Mouse (Mus musculus): ENCODE measurements at regions not wholly inside any gene's neighbourhood (a gene's known extent, or its start where the extent isn't known, plus 50 kb on each side); places are given as distances from the start of the nearest gene placed in this dataset.

GRCm38 (mm10) chr4:142785386-142785785 lies 427.4 kb downstream of the Prdm2 start:
- no peak for DNase-seq (ENCODE audit: low spot score in 2 of 2)

GRCm38 (mm10) chr4:142776711-142777411 lies 435.9 kb downstream of the Prdm2 start:
- no peak for DNase-seq (ENCODE audit: low spot score in 2 of 2)

- DNase-seq (ENCODE audit: low spot score in 2 of 2) = no peak
Observed at GRCm38 (mm10) chr4:142775023-142775422, 437.8 kb downstream of the Prdm2 start.

- DNase-seq (ENCODE audit: low spot score in 2 of 2) = no peak
Observed at GRCm38 (mm10) chr4:142773651-142774151, 439.1 kb downstream of the Prdm2 start.

GRCm38 (mm10) chr4:142772751-142773455 lies 439.9 kb downstream of the Prdm2 start:
- DNase-seq (ENCODE audit: low spot score in 2 of 2) = no peak

GRCm38 (mm10) chr4:142771520-142772150 lies 441.2 kb downstream of the Prdm2 start:
- DNase-seq (ENCODE audit: low spot score in 2 of 2) = no peak

GRCm38 (mm10) chr4:142770177-142770576 lies 442.6 kb downstream of the Prdm2 start:
- no peak for DNase-seq (ENCODE audit: low spot score in 2 of 2)

GRCm38 (mm10) chr4:142767665-142768064 lies 445.1 kb downstream of the Prdm2 start:
- no peak for DNase-seq (ENCODE audit: low spot score in 2 of 2)

GRCm38 (mm10) chr4:142761577-142761976 lies 451.2 kb downstream of the Prdm2 start:
- DNase-seq (ENCODE audit: low spot score in 2 of 2) = no peak

GRCm38 (mm10) chr4:142758102-142758501 lies 454.7 kb downstream of the Prdm2 start:
- no peak for DNase-seq (ENCODE audit: low spot score in 2 of 2)

- peak; percentile 12 to 26 for DNase-seq (ENCODE audit: low spot score in 2 of 2)
Observed at GRCm38 (mm10) chr4:142756332-142756731, 456.5 kb downstream of the Prdm2 start.

- DNase-seq (ENCODE audit: low spot score in 2 of 2) = no peak
Observed at GRCm38 (mm10) chr4:142749918-142750317, 462.9 kb downstream of the Prdm2 start.

- no peak for DNase-seq (ENCODE audit: low spot score in 2 of 2)
Observed at GRCm38 (mm10) chr4:142723554-142723907, 484.3 kb upstream of the Kazn start.

GRCm38 (mm10) chr4:142722845-142723553 lies 483.8 kb upstream of the Kazn start:
- no peak for DNase-seq (ENCODE audit: low spot score in 2 of 2)

- DNase-seq (ENCODE audit: low spot score in 2 of 2) = no peak
Observed at GRCm38 (mm10) chr4:142701606-142702005, 462.4 kb upstream of the Kazn start.

GRCm38 (mm10) chr4:142694926-142695325 lies 455.7 kb upstream of the Kazn start:
- DNase-seq (ENCODE audit: low spot score in 2 of 2) = no peak

- no peak for DNase-seq (ENCODE audit: low spot score in 2 of 2)
Observed at GRCm38 (mm10) chr4:142688241-142688640, 449.0 kb upstream of the Kazn start.

GRCm38 (mm10) chr4:142677426-142677825 lies 438.2 kb upstream of the Kazn start:
- no peak for DNase-seq (ENCODE audit: low spot score in 2 of 2)

- no peak for DNase-seq (ENCODE audit: low spot score in 2 of 2)
Observed at GRCm38 (mm10) chr4:142674641-142675465, 435.7 kb upstream of the Kazn start.

GRCm38 (mm10) chr4:142671872-142672458 lies 432.8 kb upstream of the Kazn start:
- DNase-seq (ENCODE audit: low spot score in 2 of 2) = no peak
